Mouse (Mus musculus) kidney, postnatal 14 days (tissue): Measurements from ENCODE around the gene Sult2b1.
A peak's percentile ranks its signal among the peaks of the same experiment; 100 is the strongest.

Source experiments
- DNase-seq: peaks from one replicate; pipeline ENCODE4 v3.0.0; 2022; ENCODE audit warnings: mixed read lengths

Sult2b1 gene

GRCm38 (mm10) chr7:45784524-45785372 is at the start of gene Sult2b1:
Sult2b1 (minus strand) TSS chr7:45784669.
- DNase-seq = peak; percentile 75

DNA sequence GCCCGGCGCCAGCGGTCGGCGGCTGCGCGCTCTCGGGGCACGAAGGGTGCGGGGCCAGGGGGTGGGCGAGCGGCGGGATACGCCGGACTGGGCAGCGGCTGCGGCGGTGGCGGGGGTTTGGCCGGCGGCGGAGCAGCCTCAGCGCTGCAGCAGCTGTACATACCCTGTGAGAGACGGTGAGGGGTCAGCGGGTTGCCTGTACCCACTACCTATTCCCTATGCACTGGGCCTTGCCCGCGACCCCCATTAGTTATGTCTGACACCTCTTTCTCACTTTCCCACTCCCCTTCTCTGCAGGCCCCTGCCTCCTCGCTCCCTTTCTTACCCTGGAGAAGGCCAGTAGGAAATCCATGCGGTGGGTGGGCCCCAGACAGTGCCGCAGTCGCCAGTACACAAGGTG is 49.5 kb upstream of the Sult2b1 start:
- no peak for DNase-seq

GRCm38 (mm10) chr7:45833148-45833790 is 48.8 kb upstream of the Sult2b1 start:
- no peak for DNase-seq

GRCm38 (mm10) chr7:45832428-45832827 is 48.0 kb upstream of the Sult2b1 start:
- DNase-seq = no peak

GRCm38 (mm10) chr7:45831128-45831525 is 46.7 kb upstream of the Sult2b1 start:
- DNase-seq = no peak

GRCm38 (mm10) chr7:45830427-45831127 is 46.1 kb upstream of the Sult2b1 start, which contains the start of gene Grwd1:
Grwd1 (minus strand) TSS chr7:45830944.
- peak; percentile 90 for DNase-seq

DNA sequence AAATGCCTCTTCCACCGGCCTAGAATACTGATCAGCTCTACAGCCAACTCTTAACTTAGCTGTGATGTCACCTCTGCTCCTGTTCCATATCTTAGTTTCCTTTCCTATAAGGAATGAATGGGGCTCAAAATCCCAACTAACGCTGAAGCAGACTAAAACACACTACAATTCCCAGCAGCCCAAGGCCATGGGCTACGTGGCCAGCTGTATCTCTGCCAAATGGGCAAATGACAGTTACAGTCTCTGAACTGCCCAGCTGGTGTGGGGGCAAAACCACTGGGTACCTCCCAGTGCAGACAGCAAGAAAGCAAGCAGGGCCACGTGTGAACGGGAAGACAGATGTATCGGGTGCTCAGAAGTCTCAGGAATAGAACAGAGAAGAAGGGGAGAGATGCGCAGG is 42.2 kb upstream of the Sult2b1 start:
- DNase-seq = no peak

DNA sequence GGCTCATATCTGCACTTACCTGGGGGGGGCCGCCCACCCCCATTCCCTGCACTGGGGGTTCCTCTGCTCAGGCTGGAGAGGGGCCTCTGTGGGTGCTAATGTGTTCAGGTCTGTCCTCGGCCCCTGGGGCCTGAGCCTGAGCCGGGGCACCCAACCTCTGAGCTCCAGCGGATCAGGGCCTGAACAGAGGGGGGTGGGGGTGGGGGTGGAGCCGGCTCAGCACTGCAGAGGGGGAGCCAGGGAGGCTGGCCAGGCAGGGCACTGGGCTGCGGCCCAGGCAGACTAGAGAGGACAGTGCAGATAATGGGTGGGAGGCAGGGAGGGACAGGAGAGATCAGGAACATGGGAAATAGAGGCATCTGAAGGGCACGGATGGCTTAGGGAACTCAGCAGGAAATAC is 40.1 kb upstream of the Sult2b1 start, which contains the start of gene Kcnj14:
Kcnj14 (minus strand) TSS at position 185 of the 400 bp plus-strand sequence.
- no peak for DNase-seq

GRCm38 (mm10) chr7:45820913-45821312 is 36.4 kb upstream of the Sult2b1 start:
- no peak for DNase-seq

- DNase-seq = no peak
Measured at GRCm38 (mm10) chr7:45819843-45820242, 35.4 kb upstream of the Sult2b1 start.

- DNase-seq = no peak
Measured at GRCm38 (mm10) chr7:45815984-45816351, 31.5 kb upstream of the Sult2b1 start.

GRCm38 (mm10) chr7:45815323-45815983 is 31.0 kb upstream of the Sult2b1 start:
- DNase-seq = no peak

GRCm38 (mm10) chr7:45814841-45815240 is 30.4 kb upstream of the Sult2b1 start:
- DNase-seq = no peak

DNA sequence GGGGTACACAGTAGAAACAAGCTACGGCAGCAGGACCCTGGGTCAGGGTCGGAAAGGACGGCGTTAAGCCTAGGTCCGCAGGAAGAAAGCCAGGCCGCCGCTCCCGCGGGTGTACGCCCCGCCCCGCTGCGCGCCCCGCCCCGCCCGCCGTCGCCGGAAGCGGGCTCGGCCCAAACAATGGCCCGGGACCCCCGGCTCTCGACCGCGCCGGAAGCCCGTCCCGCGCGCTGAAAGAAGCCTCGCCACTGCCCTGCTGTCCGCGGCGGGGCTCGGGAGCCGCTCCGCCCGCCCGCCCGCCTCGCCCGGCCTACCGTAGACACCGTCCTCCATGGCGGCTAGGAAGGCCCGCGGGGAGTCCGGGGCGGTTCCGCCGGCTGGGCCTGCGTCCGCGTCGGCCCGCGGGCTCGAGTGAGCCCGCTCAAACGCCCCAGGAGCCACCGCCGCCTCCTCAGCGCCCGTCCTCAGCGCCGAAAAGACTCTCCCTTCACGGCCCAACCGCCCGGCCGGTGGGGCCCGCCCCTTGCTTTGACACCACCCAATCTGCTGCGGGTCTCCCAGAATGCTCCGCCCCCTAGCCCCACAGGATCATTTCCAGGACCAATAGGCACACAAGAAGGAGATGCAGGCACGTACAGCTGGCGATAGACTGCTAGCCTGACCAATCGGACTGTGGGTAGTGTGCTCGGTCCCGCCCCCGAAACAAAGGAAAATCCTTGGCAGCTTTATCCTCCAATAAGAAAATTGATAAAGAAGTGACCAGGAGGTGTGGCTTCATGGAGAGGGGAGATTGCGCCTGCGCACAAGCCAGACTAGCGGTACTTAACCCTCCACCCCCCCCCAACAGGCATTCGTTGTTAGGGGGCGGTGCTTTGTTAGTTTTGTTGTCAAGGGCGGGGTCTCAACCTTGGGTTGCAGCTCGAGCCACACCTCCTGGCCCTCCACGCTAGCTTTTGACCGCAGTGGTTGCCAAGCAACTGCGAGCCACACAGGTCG is 29.6 kb upstream of the Sult2b1 start, which contains the start of gene Cyth2:
Cyth2 (minus strand) TSS at position 795 of the 993 bp plus-strand sequence.
- DNase-seq = peak; percentile 100

DNA sequence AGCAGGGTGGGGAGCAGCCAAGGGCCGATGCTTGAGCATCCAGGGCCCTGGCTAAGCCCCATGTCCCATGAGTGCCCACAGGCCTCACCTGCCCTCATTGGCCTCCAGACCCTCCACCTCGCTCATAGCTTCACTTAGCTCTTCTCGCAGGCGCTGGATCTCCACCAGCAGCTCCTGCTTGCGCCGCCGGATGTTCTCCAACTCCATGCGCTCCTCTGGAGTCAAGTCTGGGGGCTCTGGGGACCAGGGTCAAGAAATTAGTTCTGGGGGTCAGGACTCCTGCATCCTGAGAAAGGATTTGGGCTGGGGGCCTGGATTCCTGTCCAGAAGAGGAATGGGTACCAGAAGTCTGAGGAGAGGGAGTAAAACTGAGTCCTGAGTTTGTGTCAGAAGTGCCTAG is 28.5 kb upstream of the Sult2b1 start:
- no peak for DNase-seq

DNA sequence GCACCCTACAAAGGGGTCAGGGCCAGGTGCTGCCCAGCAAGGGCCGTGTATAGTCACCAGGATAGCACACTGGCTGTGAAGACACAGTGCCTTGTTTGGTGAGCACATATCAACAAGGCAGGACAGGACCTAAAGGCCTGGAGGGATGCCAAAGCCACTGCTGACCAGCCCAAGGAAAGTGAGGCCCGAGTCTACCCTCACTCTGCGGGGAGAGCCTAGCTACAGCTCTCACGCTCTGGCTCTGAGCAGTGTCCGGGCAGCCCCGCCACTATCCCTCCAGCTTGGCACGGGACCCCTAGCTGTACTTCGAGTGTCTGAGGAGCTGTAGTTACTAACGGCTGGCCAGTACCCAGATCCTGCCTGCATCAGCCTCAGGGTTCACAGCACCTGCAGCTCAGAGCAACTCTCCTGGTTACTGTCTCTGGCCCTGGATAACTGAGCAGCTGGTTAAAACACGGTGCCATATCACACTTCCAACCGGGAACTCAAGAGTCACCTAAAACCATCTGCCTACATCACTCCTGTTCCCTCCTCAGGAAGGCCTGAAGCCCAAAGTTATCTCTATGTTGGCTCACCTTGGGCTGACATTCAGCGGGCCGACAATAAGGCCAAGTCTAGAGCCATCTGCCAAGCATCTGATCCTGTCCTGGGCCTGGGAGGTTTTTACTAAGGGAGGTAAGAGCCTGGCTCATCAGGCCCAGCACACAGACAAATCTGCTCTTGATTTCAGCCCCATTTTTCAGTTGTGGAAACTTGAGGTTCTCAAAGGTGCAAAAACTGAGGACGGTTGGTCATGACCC is 25.0 kb upstream of the Sult2b1 start:
- DNase-seq = no peak

DNA sequence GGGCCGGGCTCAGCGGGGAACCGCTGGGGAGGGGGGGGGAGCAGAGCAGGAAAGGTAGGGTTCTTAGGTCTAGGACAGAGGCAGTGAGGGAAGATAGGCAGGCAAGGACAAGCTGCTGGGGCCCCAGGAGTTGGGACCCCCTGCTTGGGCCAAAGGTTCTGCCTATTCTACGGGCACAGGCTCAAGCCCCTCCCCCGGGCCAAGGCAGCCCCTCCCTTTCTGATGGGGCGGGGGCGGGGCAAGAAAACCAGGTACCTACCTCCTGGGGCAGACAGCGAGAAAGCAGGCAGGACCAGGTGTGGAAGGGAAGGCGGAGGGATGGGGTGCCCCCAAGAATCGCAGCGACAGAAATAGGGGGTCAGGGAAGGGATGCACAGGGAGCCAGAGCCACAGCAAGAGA is 24.0 kb upstream of the Sult2b1 start:
- DNase-seq = no peak

GRCm38 (mm10) chr7:45805941-45806340 is 21.5 kb upstream of the Sult2b1 start:
- no peak for DNase-seq

- no peak for DNase-seq
Measured at GRCm38 (mm10) chr7:45802551-45802950, 18.1 kb upstream of the Sult2b1 start.

DNA sequence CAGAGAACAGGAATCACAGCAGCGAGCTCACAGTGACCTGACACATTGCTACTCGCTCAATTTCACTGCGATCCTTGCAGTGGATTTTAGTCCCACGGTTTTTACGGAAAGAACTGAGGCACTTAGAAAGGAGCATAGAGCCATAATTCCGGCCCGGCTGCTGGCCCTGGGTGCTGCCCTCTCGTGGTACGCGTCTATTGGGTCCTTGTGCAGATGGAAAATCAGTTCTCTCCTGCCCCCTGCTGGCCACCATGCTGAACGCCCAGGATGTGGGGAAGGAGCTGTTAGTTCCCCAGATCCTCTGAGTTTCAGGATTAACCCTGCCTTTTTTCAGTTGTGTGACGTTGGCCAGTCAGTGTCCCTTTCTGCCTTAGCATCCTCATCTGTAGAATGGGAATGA is 16.9 kb upstream of the Sult2b1 start:
- DNase-seq = peak; percentile 94
